In genomic region chr4:46404042-46404795, GRCm38 (mm10) we compare ENCODE assay signal across 12 mouse cellular contexts. TPM values are rescaled to one million over a fixed set of nuclear protein-coding genes. Genes with fewer than 3 reads are reported as not detected.
A peak's percentile ranks its signal among the peaks of the same experiment; 100 is the strongest.
DNase-seq lines count a peak whose midpoint lies in the region; ATAC-seq and TF ChIP-seq lines count a peak whose summit lies in the region.
"Had no signal": no experiment of that assay in that cellular context is flagged by ENCODE, and none has a peak within 500 bp of the region (broad histone marks: within the 10 kb centered on the region; RNA-seq: fewer than 3 reads in every experiment).

No protein-coding gene starts in this region.

- no peak for TF ChIP-seq CTCF in small intestine, adult 2 months (IDR thresholded peaks at IDR 0.05; ENCODE audit: extremely low read depth, insufficient read length, insufficient replicate concordance, low read depth, low read length)

- no peaks in the 10 kb centered on the region for H3K36me3 ChIP-seq in small intestine, adult 2 months (ENCODE audit: control insufficient read depth, insufficient read depth, low read length)

- WGBS in small intestine, adult 2 months, result 17% methylated on average over 6 of the region's 6 CpGs

- peak; percentile 81 for ATAC-seq in inflammation-experienced regulatory T-cells, adult 6 months
- ATAC-seq: lung, postnatal 0 days had no signal

- TF ChIP-seq POLR2A in small intestine, adult 2 months (IDR thresholded peaks at IDR 0.05; ENCODE audit: low read depth, low read length), result no peak

- no peak overlapping the region for H3K4me3 ChIP-seq in small intestine, adult 2 months (ENCODE audit: low read depth, low read length)

- H3K27ac ChIP-seq in small intestine, adult 2 months (ENCODE audit: insufficient read depth, low read depth, low read length), result 0 out of 2 replicates have a peak overlapping the region, but pooled peaks have one; percentile 23

- DNase-seq in spleen, adult 12 weeks (ENCODE audit: low spot score), result peak; percentile 66
- DNase-seq in spleen, adult 18-20 months, result no peak
- no peak for DNase-seq in ovary, adult 18-20 months (ENCODE audit: low spot score)
- no peak for DNase-seq in adrenal gland, postnatal 36 days
- no peak for DNase-seq in retina, postnatal 1 day
- DNase-seq in cerebellum, postnatal 36 days, result no peak
- DNase-seq: cerebellum, postnatal 14 days; gastrocnemius, postnatal 25 days; kidney, postnatal 14 days had no signal

- H3K4me1 ChIP-seq in small intestine, adult 2 months (ENCODE audit: control insufficient read depth, insufficient read depth, insufficient read length, low read length), result peaks cover 8% of the 10 kb centered on the region; the same call in 1 of the 2 replicates

- no peaks in the 10 kb centered on the region for H3K27me3 ChIP-seq in small intestine, adult 2 months (ENCODE audit: control insufficient read depth, insufficient read depth, low read length)

RNA-seq across cellular contexts. Expression of gene Hemgn, which starts 9.1 kb away (rescaled TPM):
- under 1 TPM in 2 of 3 experiments, not detected in 1; 0.15 to 0.32 TPM for polyA plus RNA-seq in inflammation-experienced regulatory T-cells, adult 6 months (2017; shearing (Covaris generic))
- 0.04 TPM in 1 of 2 replicates, not detected in the other for polyA plus RNA-seq in small intestine, adult 2 months (2012; rRNA removed)
- under 1 TPM in 1 of 2 experiments, not detected in 1; 0.17 TPM for total RNA-seq in adrenal gland, postnatal 36 days (2021)
- total RNA-seq: gastrocnemius, postnatal 25 days had no signal

RNA-seq across cellular contexts. Expression of gene Trmo, which starts 15.0 kb away (rescaled TPM):
- polyA plus RNA-seq in inflammation-experienced regulatory T-cells, adult 6 months (2017; shearing (Covaris generic)), result 10 to 100 TPM in 2 of 3 experiments, 1 to 10 TPM in 1; 8.1 to 18.0 (median 15.4) TPM
- polyA plus RNA-seq in small intestine, adult 2 months (2012; rRNA removed), result 2.0 and 3.1 TPM in 2 replicates
- total RNA-seq in adrenal gland, postnatal 36 days (2021), result 1 to 10 TPM; 6.0 to 6.8 TPM

RNA-seq across cellular contexts. Expression of gene Anp32b, which starts 46.5 kb away (rescaled TPM):
- polyA plus RNA-seq in inflammation-experienced regulatory T-cells, adult 6 months (2017; shearing (Covaris generic)), result 10 to 100 TPM; 46.4 to 53.4 (median 46.5) TPM
- polyA plus RNA-seq in small intestine, adult 2 months (2012; rRNA removed), result 12.4 and 23.4 TPM in 2 replicates
- 100 to 1,000 TPM; 128 to 134 TPM for total RNA-seq in adrenal gland, postnatal 36 days (2021)
